16 mouse cellular contexts compared by ENCODE assay signal in the genomic region with DNA sequence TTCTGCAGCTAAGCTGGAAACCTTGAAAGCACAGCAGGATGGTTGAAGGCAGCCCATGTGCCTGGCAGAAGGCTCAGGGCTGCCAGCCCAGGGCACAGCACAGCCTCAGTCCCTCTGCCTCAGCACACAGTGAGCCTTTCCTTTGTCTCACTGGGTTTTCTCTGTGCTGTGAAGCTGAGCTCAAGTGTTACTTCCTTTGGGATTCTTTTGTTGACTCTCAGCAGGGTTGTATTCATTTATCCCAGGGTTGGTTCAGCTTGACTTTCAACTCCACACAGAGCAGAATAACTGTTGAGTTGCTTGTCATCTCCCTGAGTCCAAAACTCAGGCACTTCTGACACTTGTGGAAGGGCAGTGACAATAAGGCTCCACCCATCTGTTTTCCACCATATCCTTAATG.
DNase-seq lines count a peak whose midpoint lies in the region; ATAC-seq and TF ChIP-seq lines count a peak whose summit lies in the region.
"Had no signal": no experiment of that assay in that cellular context is flagged by ENCODE, and none has a peak within 500 bp of the region (broad histone marks: within the 10 kb centered on the region; RNA-seq: fewer than 3 reads in every experiment).

No protein-coding gene starts in this region.

- no peak for TF ChIP-seq CTCF in stomach, postnatal 0 days (IDR thresholded peaks at IDR 0.05; ENCODE audit: low read depth)

- H3K9me3 ChIP-seq in heart, embryonic 15.5 days (replicated peaks): no peaks in the 10 kb centered on the region
- no peaks in the 10 kb centered on the region for H3K9me3 ChIP-seq in heart, embryonic 12.5 days (replicated peaks)
- H3K9me3 ChIP-seq in lung, embryonic 15.5 days: no peaks in the 10 kb centered on the region
- H3K9me3 ChIP-seq in stomach, embryonic 15.5 days: no peaks in the 10 kb centered on the region
- no peaks in the 10 kb centered on the region for H3K9me3 ChIP-seq in stomach, postnatal 0 days (ENCODE audit: control insufficient read depth, low read length)
- no peaks in the 10 kb centered on the region for H3K9me3 ChIP-seq in limb, embryonic 10.5 days (replicated peaks)
- H3K9me3 ChIP-seq in liver, embryonic 11.5 days (ENCODE audit: control insufficient read depth, low read length): no peaks in the 10 kb centered on the region
- H3K9me3 ChIP-seq: liver, embryonic 12.5 days; neural tube, embryonic 12.5 days had no signal

- H3K27ac ChIP-seq in heart, embryonic 15.5 days: 0 out of 2 replicates have a peak overlapping the region, but pooled peaks have one; percentile 7
- H3K27ac ChIP-seq in heart, embryonic 12.5 days (ENCODE audit: poor library complexity, severe bottlenecking): no peak overlapping the region
- H3K27ac ChIP-seq in lung, embryonic 15.5 days: peak overlapping the region; percentile 77
- H3K27ac ChIP-seq in stomach, embryonic 15.5 days: 0 out of 2 replicates have a peak overlapping the region, but pooled peaks have one; percentile 1
- no peak overlapping the region for H3K27ac ChIP-seq in stomach, postnatal 0 days (replicated peaks)
- H3K27ac ChIP-seq in limb, embryonic 10.5 days: peak overlapping the region; percentile 56; the same call in 1 of the 2 replicates
- H3K27ac ChIP-seq in liver, embryonic 11.5 days (ENCODE audit: low read depth, low read length): no peak overlapping the region
- H3K27ac ChIP-seq: liver, embryonic 12.5 days; neural tube, embryonic 12.5 days had no signal

- no peaks in the 10 kb centered on the region for H3K36me3 ChIP-seq in heart, embryonic 15.5 days
- H3K36me3 ChIP-seq in heart, embryonic 12.5 days: no peaks in the 10 kb centered on the region
- no peaks in the 10 kb centered on the region for H3K36me3 ChIP-seq in lung, embryonic 15.5 days
- H3K36me3 ChIP-seq in stomach, embryonic 15.5 days: no peaks in the 10 kb centered on the region
- no peaks in the 10 kb centered on the region for H3K36me3 ChIP-seq in stomach, postnatal 0 days (ENCODE audit: control insufficient read depth, insufficient read depth, low read length)
- H3K36me3 ChIP-seq in limb, embryonic 10.5 days: no peaks in the 10 kb centered on the region
- no peaks in the 10 kb centered on the region for H3K36me3 ChIP-seq in liver, embryonic 11.5 days (ENCODE audit: control insufficient read depth, insufficient read depth, low read length)
- H3K36me3 ChIP-seq: liver, embryonic 12.5 days; neural tube, embryonic 12.5 days had no signal

- no peak for TF ChIP-seq EP300 in stomach, postnatal 0 days (optimal IDR thresholded peaks at IDR 0.05)

- 0 out of 2 replicates have a peak, but pooled peaks cover 4% of the 10 kb centered on the region for H3K4me1 ChIP-seq in heart, embryonic 15.5 days (replicated peaks)
- peaks cover 26% of the 10 kb centered on the region for H3K4me1 ChIP-seq in heart, embryonic 12.5 days (replicated peaks)
- H3K4me1 ChIP-seq in lung, embryonic 15.5 days: peaks cover 40% of the 10 kb centered on the region; the same call in 1 of the 2 replicates
- 0 out of 2 replicates have a peak, but pooled peaks cover 4% of the 10 kb centered on the region for H3K4me1 ChIP-seq in stomach, embryonic 15.5 days
- no peaks in the 10 kb centered on the region for H3K4me1 ChIP-seq in stomach, postnatal 0 days (replicated peaks; ENCODE audit: control insufficient read depth, insufficient read depth)
- peaks cover 30% of the 10 kb centered on the region for H3K4me1 ChIP-seq in limb, embryonic 10.5 days
- no peaks in the 10 kb centered on the region; the same call in 1 of the 2 replicates for H3K4me1 ChIP-seq in liver, embryonic 11.5 days (replicated peaks; ENCODE audit: control insufficient read depth, insufficient read depth, low read length)
- H3K4me1 ChIP-seq: liver, embryonic 12.5 days had no signal

- no peak for DNase-seq in lung, postnatal 10 days
- no peak for DNase-seq in stomach, postnatal 0 days (ENCODE audit: low spot score)
- no peak for DNase-seq in limb, embryonic 10.5 days (ENCODE audit: low spot score)
- no peak for DNase-seq in liver, embryonic 11.5 days (ENCODE audit: low spot score)
- DNase-seq: cerebellum, adult 11 months; cerebellum, postnatal 36 days; heart, postnatal 36 days; kidney, adult 2 months; retina, postnatal 1 day; thymus, postnatal 14 days had no signal

- no peak for ATAC-seq in heart, embryonic 15.5 days (replicated peaks; ENCODE audit: insufficient number of reproducible peaks, insufficient read depth, low FRiP score, low read depth)
- ATAC-seq in heart, embryonic 12.5 days (ENCODE audit: insufficient number of reproducible peaks, low FRiP score): no peak
- ATAC-seq in lung, embryonic 15.5 days (ENCODE audit: borderline replicate concordance, extremely low read depth, low FRiP score, low TSS enrichment): no peak
- no peak for ATAC-seq in stomach, embryonic 15.5 days (ENCODE audit: insufficient read depth, low FRiP score, low read depth)
- no peak for ATAC-seq in stomach, postnatal 0 days (ENCODE audit: low FRiP score, low TSS enrichment)
- no peak for ATAC-seq in liver, embryonic 11.5 days (replicated peaks; ENCODE audit: low FRiP score)
- ATAC-seq: liver, embryonic 12.5 days had no signal

- no peak overlapping the region for H3K4me3 ChIP-seq in heart, embryonic 15.5 days
- H3K4me3 ChIP-seq in heart, embryonic 12.5 days: no peak overlapping the region
- no peak overlapping the region for H3K4me3 ChIP-seq in lung, embryonic 15.5 days
- H3K4me3 ChIP-seq in stomach, embryonic 15.5 days (replicated peaks): no peak overlapping the region
- H3K4me3 ChIP-seq in stomach, postnatal 0 days (ENCODE audit: low read depth, low read length): no peak overlapping the region
- H3K4me3 ChIP-seq in limb, embryonic 10.5 days: no peak overlapping the region
- H3K4me3 ChIP-seq in liver, embryonic 11.5 days (ENCODE audit: low read depth, low read length): no peak overlapping the region
- H3K4me3 ChIP-seq: liver, embryonic 12.5 days; neural tube, embryonic 12.5 days had no signal

- H3K4me2 ChIP-seq in heart, embryonic 15.5 days: no peak overlapping the region
- H3K4me2 ChIP-seq in heart, embryonic 12.5 days: no peak overlapping the region
- no peak overlapping the region for H3K4me2 ChIP-seq in lung, embryonic 15.5 days
- no peak overlapping the region for H3K4me2 ChIP-seq in stomach, embryonic 15.5 days
- no peak overlapping the region for H3K4me2 ChIP-seq in stomach, postnatal 0 days (replicated peaks; ENCODE audit: low read depth)
- no peak overlapping the region for H3K4me2 ChIP-seq in liver, embryonic 11.5 days
- H3K4me2 ChIP-seq: liver, embryonic 12.5 days; neural tube, embryonic 12.5 days had no signal

- no peak overlapping the region for H3K9ac ChIP-seq in heart, embryonic 15.5 days
- H3K9ac ChIP-seq in heart, embryonic 12.5 days: no peak overlapping the region
- no peak overlapping the region for H3K9ac ChIP-seq in lung, embryonic 15.5 days
- no peak overlapping the region for H3K9ac ChIP-seq in stomach, embryonic 15.5 days
- no peak overlapping the region for H3K9ac ChIP-seq in stomach, postnatal 0 days (ENCODE audit: low read length)
- no peak overlapping the region for H3K9ac ChIP-seq in liver, embryonic 11.5 days (ENCODE audit: low read depth, low read length)
- H3K9ac ChIP-seq: liver, embryonic 12.5 days; neural tube, embryonic 12.5 days had no signal

- no peaks in the 10 kb centered on the region for H3K27me3 ChIP-seq in heart, embryonic 15.5 days
- H3K27me3 ChIP-seq in heart, embryonic 12.5 days (replicated peaks): no peaks in the 10 kb centered on the region
- H3K27me3 ChIP-seq in lung, embryonic 15.5 days: no peaks in the 10 kb centered on the region
- no peaks in the 10 kb centered on the region for H3K27me3 ChIP-seq in stomach, embryonic 15.5 days (replicated peaks)
- H3K27me3 ChIP-seq in stomach, postnatal 0 days (ENCODE audit: control insufficient read depth, insufficient read depth, low read length): no peaks in the 10 kb centered on the region
- no peaks in the 10 kb centered on the region for H3K27me3 ChIP-seq in limb, embryonic 10.5 days (ENCODE audit: low read depth, poor library complexity, severe bottlenecking)
- H3K27me3 ChIP-seq in liver, embryonic 11.5 days (replicated peaks; ENCODE audit: control insufficient read depth, insufficient read depth, low read length): no peaks in the 10 kb centered on the region
- H3K27me3 ChIP-seq: liver, embryonic 12.5 days; neural tube, embryonic 12.5 days had no signal

Comparison
In these comparisons a context has a peak if more than half of its experiments do, and no peak if none do; other contexts are left out.
1. H3K27ac ChIP-seq: peak in heart, embryonic 15.5 days (single experiment), lung, embryonic 15.5 days (single experiment), stomach, embryonic 15.5 days (single experiment) and limb, embryonic 10.5 days (single experiment); none in heart, embryonic 12.5 days (single experiment), stomach, postnatal 0 days (single experiment) and liver, embryonic 11.5 days (single experiment).